Mouse (Mus musculus): Measurements from ENCODE around the gene Mfap1a.
"Not testable (repeated sequence)": the region's sequence is repeated elsewhere in the genome, so short reads cannot be mapped to it uniquely, and the experiment has no call there.

The Mfap1a gene

GRCm38 (mm10) chr2:121505942-121506882 is at the start of gene Mfap1a, which contains the start of gene Wdr76:
Gene Mfap1a, minus strand, starts transcription at chr2:121506665.
Gene Wdr76, plus strand, starts transcription at chr2:121506723.
- peak; percentile 89 for DNase-seq (ENCODE audit: low spot score)

- no peak for DNase-seq (ENCODE audit: low spot score)
Observed at GRCm38 (mm10) chr2:121551271-121551670, 44.8 kb upstream of the Mfap1a start.

- DNase-seq (ENCODE audit: low spot score): no peak
Observed at GRCm38 (mm10) chr2:121549630-121550029, 43.2 kb upstream of the Mfap1a start.

DNA sequence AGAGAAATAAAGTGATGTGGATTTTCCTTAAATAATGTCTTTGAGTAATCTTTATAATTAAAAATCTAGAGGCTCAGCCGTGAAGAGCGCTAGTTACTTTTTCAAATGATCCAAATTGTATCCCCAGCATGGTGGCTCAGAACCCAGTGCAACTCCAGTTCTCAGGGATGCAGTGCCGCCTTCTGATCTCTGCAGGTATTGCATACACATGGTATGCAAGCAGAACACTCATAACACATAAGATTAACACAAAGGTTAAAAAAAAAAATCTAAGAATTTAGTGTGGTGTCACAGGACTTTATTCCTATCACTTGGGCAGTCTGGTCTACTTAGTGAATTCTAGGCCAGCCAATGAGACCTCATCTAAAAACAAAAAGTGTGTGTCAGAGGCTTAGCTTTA is 38.4 kb upstream of the Mfap1a start:
- DNase-seq (ENCODE audit: low spot score): no peak

GRCm38 (mm10) chr2:121525056-121525455 is 18.6 kb upstream of the Mfap1a start:
- no peak for DNase-seq (ENCODE audit: low spot score)

DNA sequence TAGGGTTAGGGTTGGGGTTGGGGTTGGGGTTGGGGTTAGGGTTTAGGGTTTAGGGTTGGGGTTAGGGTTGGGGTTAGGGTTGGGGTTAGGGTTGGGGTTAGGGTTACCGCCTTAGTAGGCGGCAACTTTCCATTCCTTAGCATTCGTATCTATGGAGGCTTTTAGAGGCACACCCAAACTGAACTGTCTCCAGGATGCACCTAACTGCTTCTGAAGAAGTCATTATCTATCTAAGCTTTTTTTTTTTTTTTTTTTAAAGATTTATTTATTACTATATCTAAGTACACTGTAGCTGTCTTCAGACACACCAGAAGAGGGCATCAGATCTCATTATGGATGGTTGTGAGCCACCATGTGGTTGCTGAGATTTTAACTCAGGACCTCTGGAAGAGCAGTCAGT is 16.4 kb upstream of the Mfap1a start:
- not testable (repeated sequence) for DNase-seq (ENCODE audit: low spot score)

GRCm38 (mm10) chr2:121522006-121522405 is 15.5 kb upstream of the Mfap1a start:
- DNase-seq (ENCODE audit: low spot score): no peak

DNA sequence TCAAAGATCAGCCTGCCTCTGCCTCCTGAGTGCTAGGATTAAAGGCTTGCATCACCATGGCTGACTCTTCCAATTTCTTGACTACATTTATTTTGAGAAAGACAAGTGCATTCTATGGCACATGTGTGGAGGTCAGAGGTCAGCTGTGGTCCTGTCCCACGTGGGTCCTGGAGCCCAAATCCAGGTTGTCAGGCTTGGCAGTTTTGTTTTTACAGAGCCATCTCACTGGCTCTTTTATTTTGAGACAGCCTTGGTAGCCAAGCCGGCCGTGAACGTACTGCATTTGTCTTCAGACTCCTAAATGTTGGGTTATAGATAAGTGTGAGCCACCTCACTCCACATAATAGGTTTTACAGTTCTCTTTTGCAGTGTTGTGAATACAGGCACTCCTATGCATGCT is 12.2 kb upstream of the Mfap1a start:
- not testable (repeated sequence) for DNase-seq (ENCODE audit: low spot score)

GRCm38 (mm10) chr2:121518106-121518505 is 11.6 kb upstream of the Mfap1a start:
- DNase-seq (ENCODE audit: low spot score): no peak

GRCm38 (mm10) chr2:121514211-121514610 is 7.7 kb upstream of the Mfap1a start:
- DNase-seq (ENCODE audit: low spot score): no peak

DNA sequence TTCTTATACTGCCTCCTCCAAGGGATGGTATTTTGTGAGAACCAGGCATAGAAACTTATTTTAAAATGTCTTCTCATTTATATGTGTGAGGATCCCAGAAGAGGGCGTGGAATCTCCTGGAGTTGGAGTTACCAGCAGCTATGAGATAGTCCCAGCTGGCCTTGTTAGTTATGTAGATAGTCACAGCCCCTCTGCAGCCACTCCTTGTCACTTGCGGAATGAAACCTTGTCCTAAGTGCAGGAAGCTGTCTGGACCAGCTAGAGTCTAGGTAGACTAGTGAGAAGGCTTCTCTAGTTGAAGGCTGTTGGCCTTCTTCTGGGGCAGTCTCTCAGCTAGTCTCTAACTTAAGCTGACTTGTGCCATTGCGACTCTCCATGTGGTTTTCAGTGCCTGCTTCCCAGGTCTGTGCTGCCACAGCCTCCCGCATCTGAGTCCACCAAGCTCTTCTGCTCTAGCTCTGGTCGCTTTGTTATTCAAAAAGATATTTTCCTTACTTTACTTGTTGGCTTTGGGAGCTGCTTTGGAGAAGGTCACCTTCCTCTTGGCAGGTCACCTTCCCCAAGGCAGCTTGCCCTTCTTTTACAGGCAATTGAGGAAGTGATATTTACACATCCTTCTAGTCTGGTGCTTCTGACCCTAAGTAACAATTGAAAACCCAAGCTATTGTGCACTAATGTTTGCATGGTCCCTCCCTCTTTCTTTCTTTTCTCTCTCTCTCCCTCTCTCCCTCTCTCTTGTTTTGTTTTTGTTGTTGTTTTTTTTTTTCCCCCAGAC is 6.7 kb upstream of the Mfap1a start:
- DNase-seq (ENCODE audit: low spot score): not testable (repeated sequence)

DNA sequence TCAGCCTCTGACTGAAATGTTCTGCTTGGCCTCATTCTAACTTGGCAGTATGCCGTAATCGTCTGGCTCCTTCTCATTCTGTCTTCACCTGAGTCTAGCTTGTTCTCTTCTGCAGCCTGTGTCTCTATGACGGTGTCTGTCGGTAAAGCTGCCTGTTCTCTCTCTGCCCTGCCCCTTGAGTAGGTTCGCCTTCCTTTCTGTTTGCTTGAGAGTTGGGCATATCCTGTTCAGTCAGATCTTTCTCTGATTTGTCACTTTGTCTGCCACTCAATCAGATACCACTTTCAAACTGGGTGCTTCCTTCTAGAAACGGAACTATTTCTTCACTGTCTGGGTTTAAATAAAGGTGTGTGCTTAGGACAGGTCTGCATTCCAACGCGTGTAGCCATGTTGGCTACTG is 4.9 kb upstream of the Mfap1a start:
- no peak for DNase-seq (ENCODE audit: low spot score)

DNA sequence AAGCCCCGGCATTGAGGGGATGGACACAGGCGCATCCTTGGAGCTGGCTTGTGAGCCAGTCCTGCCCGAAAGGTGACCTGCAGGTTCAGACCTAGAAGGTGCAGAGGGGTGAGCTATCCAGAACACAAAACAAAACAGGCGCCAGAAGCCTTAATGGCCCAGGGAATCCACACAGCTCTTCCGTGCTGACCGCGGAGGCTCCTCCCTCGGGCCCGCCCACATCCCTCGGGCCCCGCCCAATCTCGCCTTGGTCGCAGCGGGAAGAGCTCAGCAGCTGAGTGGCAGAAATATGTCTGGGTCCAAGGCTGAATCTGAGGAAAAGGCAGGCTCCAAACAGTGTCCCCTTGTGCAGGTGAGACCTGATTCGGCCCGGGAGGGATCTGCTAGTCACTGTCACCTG is 3.1 kb upstream of the Mfap1a start:
- no peak for DNase-seq (ENCODE audit: low spot score)

DNA sequence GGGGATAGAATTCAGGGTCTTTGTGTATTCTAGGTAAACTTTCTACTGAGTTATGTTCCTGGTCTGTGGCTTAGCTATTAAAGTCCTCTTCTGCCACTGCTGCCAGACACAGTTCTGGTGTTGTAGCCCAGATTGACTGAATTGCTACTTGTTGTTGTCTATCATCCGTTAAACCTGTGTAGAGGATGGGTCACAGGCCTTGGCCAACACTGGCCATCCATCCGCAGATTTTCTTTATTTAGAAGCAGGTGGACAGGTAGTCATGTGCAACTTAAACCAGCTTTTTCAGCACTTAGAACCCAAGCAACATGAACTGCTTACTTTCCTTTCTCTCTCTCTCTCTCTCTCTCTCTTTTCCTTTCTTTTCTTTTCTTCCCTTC is 1.5 kb upstream of the Mfap1a start:
- DNase-seq (ENCODE audit: low spot score): no peak

- DNase-seq (ENCODE audit: low spot score): no peak
Observed at GRCm38 (mm10) chr2:121507173-121507950, 897 bp upstream of the Mfap1a start.

- DNase-seq (ENCODE audit: low spot score): not testable (repeated sequence)
Observed at GRCm38 (mm10) chr2:121501550-121501949, 4.9 kb downstream of the Mfap1a start.

GRCm38 (mm10) chr2:121484403-121484802 is 22.1 kb downstream of the Mfap1a start:
- DNase-seq (ENCODE audit: low spot score): not testable (repeated sequence)

GRCm38 (mm10) chr2:121483576-121483975 is 22.9 kb downstream of the Mfap1a start:
- no peak for DNase-seq (ENCODE audit: low spot score)

DNA sequence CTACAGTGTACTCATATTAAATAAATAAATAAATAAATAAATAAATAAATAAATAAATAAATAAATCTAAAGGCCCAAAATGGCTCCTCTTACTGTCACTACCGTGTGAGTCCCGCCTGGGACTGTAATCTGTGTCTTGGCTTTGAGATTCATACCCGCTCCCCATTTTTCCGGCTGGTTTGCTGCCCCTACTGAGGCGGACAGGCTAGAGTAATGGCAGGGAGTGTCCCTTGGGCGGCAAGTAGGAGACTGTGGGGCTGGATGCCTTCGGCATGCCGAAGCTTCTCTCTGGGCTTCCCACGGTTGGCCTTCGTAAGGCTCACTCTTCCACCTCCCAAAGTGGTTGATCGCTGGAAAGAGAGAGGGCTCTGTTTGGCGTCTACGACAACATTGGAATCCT is 25.5 kb downstream of the Mfap1a start:
- DNase-seq (ENCODE audit: low spot score): not testable (repeated sequence)

- DNase-seq (ENCODE audit: low spot score): no peak
Observed at GRCm38 (mm10) chr2:121480498-121480897, 26.0 kb downstream of the Mfap1a start.

DNA sequence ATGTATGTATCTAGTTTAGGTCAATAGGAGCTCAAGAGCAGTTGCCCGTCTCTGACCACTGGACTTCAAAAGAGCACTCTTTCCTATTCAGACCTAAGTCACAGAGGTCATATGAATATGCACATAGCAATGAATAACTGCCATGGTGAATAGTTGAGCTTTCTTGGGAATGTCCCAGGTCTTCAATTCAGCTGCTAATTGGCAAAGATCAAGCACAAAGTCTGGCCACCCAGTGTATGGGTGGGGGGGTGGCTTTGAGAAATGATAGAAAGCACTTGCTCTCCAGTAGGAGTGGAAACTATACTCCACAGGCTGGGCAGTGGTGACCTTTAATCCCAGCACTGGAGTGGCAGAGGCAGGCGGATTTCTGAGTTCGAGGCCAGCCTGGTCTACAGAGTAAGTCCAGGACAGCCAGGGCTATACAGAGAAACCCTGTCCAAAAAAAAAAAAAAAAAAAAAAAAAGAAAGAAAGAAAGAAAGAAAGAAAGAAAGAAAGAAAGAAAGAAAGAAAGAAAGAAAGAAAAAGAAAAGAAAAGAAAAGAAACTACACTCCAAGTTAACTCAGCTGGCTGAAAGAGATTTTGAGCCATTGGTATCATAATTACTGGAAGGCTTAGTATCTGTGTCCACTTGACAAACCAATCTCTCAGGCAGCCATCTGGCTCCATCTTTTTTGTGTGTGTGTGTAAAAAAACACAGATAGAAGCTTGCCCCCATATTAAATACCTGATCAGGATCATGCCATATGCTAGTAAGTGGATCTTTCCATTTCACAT is 28.8 kb downstream of the Mfap1a start:
- no peak for DNase-seq (ENCODE audit: low spot score)

Data from MN1 (cell line).